Mouse (Mus musculus) CH12.LX (cell line): Measurements from ENCODE around the gene Zfp691. TPM values are rescaled to one million over a fixed set of nuclear protein-coding genes. Genes with fewer than 3 reads are reported as not detected.

Experiments
- DNase-seq: peaks from one replicate; pipeline ENCODE4 v3.0.0-alpha.2; 2013; ENCODE audit errors: extremely low read depth
- H3K27ac ChIP-seq: 2 replicates; pipeline ENCODE4 v1.5.1; 2012; ENCODE audit warnings: low read depth, mild to moderate bottlenecking, control low read depth, moderate library complexity; ENCODE audit not compliant: insufficient read depth
- H3K27me3 ChIP-seq: replicated peaks from 2 replicates; pipeline ENCODE3; 2012; ENCODE audit warnings: inconsistent platforms
- H3K36me3 ChIP-seq, 2 experiments: replicated peaks in 1 of 2; 2 replicates each; pipeline versions ENCODE3 to v1.6.1; 2012; ENCODE audit warnings: inconsistent platforms in 1 of 2, low read length in 1 of 2, mild to moderate bottlenecking in 1 of 2, mixed read lengths in 1 of 2, moderate library complexity in 1 of 2; ENCODE audit not compliant: control insufficient read depth in 1 of 2, insufficient read depth in 1 of 2
- H3K4me1 ChIP-seq, 2 experiments: 2 replicates each; pipeline ENCODE4 v1.6.1; 2012; ENCODE audit warnings: inconsistent platforms in 1 of 2, moderate library complexity in 1 of 2; ENCODE audit not compliant: insufficient read depth in 2 of 2, control insufficient read depth in 1 of 2
- H3K4me2 ChIP-seq: 2 replicates; pipeline ENCODE4 v1.6.1; 2012; ENCODE audit warnings: low read depth, mild to moderate bottlenecking, control low read depth; ENCODE audit not compliant: poor library complexity, insufficient read depth, severe bottlenecking
- H3K4me3 ChIP-seq, 3 experiments: fragments of 150-350 bp in 1 of 3; sonication (generic) in 1 of 3; replicated peaks in 1 of 3; 2 replicates each; pipeline versions ENCODE3 to v1.5.1; 2011 to 2012; ENCODE audit warnings: low read depth in 2 of 3, low read length in 2 of 3, mild to moderate bottlenecking in 2 of 3, moderate library complexity in 2 of 3, control low read depth in 1 of 3, improper control_type of control experiment in 1 of 3, inconsistent platforms in 1 of 3, mixed read lengths in 1 of 3; ENCODE audit not compliant: poor library complexity in 1 of 3
- H3K79me2 ChIP-seq: replicated peaks from 2 replicates; pipeline ENCODE4 v1.6.1; 2012; ENCODE audit warnings: mild to moderate bottlenecking, moderate library complexity; ENCODE audit not compliant: control insufficient read depth, poor library complexity, insufficient read depth, severe bottlenecking; ENCODE audit errors: extremely low read depth
- H3K9ac ChIP-seq: 2 replicates; pipeline ENCODE4 v1.6.1; 2012; ENCODE audit warnings: low read depth, mild to moderate bottlenecking, control low read depth, moderate library complexity; ENCODE audit not compliant: insufficient read depth
- H3K9me3 ChIP-seq: replicated peaks from 2 replicates; pipeline ENCODE3; 2012; ENCODE audit warnings: low read length, inconsistent platforms, mixed read lengths
- CHD2 ChIP-seq: IDR thresholded peaks from 2 replicates; pipeline ENCODE4 v1.6.1; 2011; ENCODE audit warnings: low read length, improper control_type of control experiment
- CTCF ChIP-seq, 2 experiments: IDR thresholded peaks in 1 of 2; conservative IDR thresholded peaks in 1 of 2; 2 replicates each; pipeline ENCODE4 v1.5.1; 2011 to 2012; ENCODE audit warnings: low read depth in 2 of 2, low read length in 2 of 2, improper control_type of control experiment in 1 of 2, inconsistent platforms in 1 of 2, mild to moderate bottlenecking in 1 of 2, moderate library complexity in 1 of 2
- EP300 ChIP-seq: IDR thresholded peaks from 2 replicates; pipeline ENCODE4 v1.6.1; 2011; ENCODE audit warnings: low read length, improper control_type of control experiment
- ETS1 ChIP-seq: conservative IDR thresholded peaks from 2 replicates; pipeline ENCODE4 v1.6.1; 2012; ENCODE audit warnings: low read depth, mild to moderate bottlenecking, inconsistent platforms, low read length, improper control_type of control experiment, moderate library complexity
- GABPA ChIP-seq: IDR thresholded peaks from 2 replicates; pipeline ENCODE4 v1.6.1; 2012; ENCODE audit warnings: low read depth, low read length, improper control_type of control experiment, inconsistent platforms; ENCODE audit not compliant: insufficient replicate concordance
- HCFC1 ChIP-seq: IDR thresholded peaks from 2 replicates; pipeline ENCODE4 v1.6.1; 2012; ENCODE audit warnings: low read depth, mild to moderate bottlenecking, inconsistent platforms, low read length, improper control_type of control experiment
- JUND ChIP-seq: conservative IDR thresholded peaks from 2 replicates; pipeline ENCODE4 v1.6.1; 2011; ENCODE audit warnings: low read depth, low read length, improper control_type of control experiment
- MAFK ChIP-seq: IDR thresholded peaks from 2 replicates; pipeline ENCODE4 v1.6.1; 2011; ENCODE audit warnings: low read length, improper control_type of control experiment; ENCODE audit not compliant: insufficient replicate concordance
- MAX ChIP-seq: IDR thresholded peaks from 2 replicates; pipeline ENCODE4 v1.6.1; 2011; ENCODE audit warnings: low read length, improper control_type of control experiment
- MAZ ChIP-seq: IDR thresholded peaks from 2 replicates; pipeline ENCODE4 v1.6.1; 2012; ENCODE audit warnings: low read depth, mild to moderate bottlenecking, inconsistent platforms, low read length, improper control_type of control experiment, moderate library complexity
- MYC ChIP-seq: IDR thresholded peaks from 2 replicates; pipeline ENCODE4 v1.6.1; 2011; ENCODE audit warnings: low read depth, mild to moderate bottlenecking, improper control_type of control experiment, low read length
- POLR2A ChIP-seq: IDR thresholded peaks from 2 replicates; pipeline ENCODE4 v1.6.1; 2011; ENCODE audit warnings: low read depth, mild to moderate bottlenecking, improper control_type of control experiment, low read length
- RCOR1 ChIP-seq: conservative IDR thresholded peaks from 2 replicates; pipeline ENCODE4 v1.6.1; 2012; ENCODE audit warnings: low read depth, mild to moderate bottlenecking, inconsistent platforms, low read length, improper control_type of control experiment
- SMC3 ChIP-seq: IDR thresholded peaks from 2 replicates; pipeline ENCODE4 v1.6.1; 2011; ENCODE audit warnings: low read depth, low read length, improper control_type of control experiment
- TBP ChIP-seq: conservative IDR thresholded peaks from 2 replicates; pipeline ENCODE4 v1.6.1; 2011; ENCODE audit warnings: low read depth, low read length, improper control_type of control experiment
- USF1 ChIP-seq: IDR thresholded peaks from 2 replicates; pipeline ENCODE4 v1.6.1; 2014; ENCODE audit warnings: low read depth, mild to moderate bottlenecking, inconsistent platforms, low read length, improper control_type of control experiment
- USF2 ChIP-seq: conservative IDR thresholded peaks from 2 replicates; pipeline ENCODE4 v1.6.1; 2011; ENCODE audit warnings: low read depth, low read length, improper control_type of control experiment
- ZC3H11A ChIP-seq: IDR thresholded peaks from 2 replicates; pipeline ENCODE4 v1.6.1; 2012; ENCODE audit warnings: low read depth, mild to moderate bottlenecking, inconsistent platforms, low read length, improper control_type of control experiment
- ZKSCAN1 ChIP-seq: IDR thresholded peaks from 2 replicates; pipeline ENCODE4 v1.6.1; 2012; ENCODE audit warnings: low read depth, inconsistent platforms, low read length, improper control_type of control experiment, borderline replicate concordance
- ZNF384 ChIP-seq: IDR thresholded peaks from 2 replicates; pipeline ENCODE4 v1.6.1; 2012; ENCODE audit warnings: low read depth, low read length, improper control_type of control experiment, inconsistent platforms
- dilution Hi-C: fragments of 300-500 bp; cut with MboI; formaldehyde crosslinking; loops from 2 replicates; pipeline ENCODE4 v1.14.3; 2020; ENCODE audit warnings: low sequenced_read_pairs; ENCODE audit not compliant: extremely low pct_unique_long_range_greater_than_20kb, extremely low pct_ligation_motif_present
- in situ Hi-C: fragments of 300-500 bp; cut with MboI; formaldehyde crosslinking; loops from 3 replicates; pipeline ENCODE4 v1.14.3; 2019; ENCODE audit warnings: low sequenced_read_pairs, low pct_ligation_motif_present, low pct_unique_long_range_greater_than_20kb, mixed read lengths
- polyA plus RNA-seq: library from polyadenylated mRNA; unstranded; fragments of >175 nt; gene quantifications from 2 replicates; pipeline ENCODE4 v1.2.1, GENCODE M21; 2012; ENCODE audit warnings: low read depth; ENCODE audit not compliant: insufficient read length
- total RNA-seq, 2 experiments: library from RNA; depleted of rRNA; stranded (reverse); fragments of 300-350 nt in 1 of 2; fragments of >200 nt in 1 of 2; gene quantifications; 2 replicates each; pipeline ENCODE4 v1.2.3; 2012 to 2014

The Zfp691 gene
- total and polyA plus RNA-seq, 3 experiments = 3.2 to 4.7 (median 4.0) TPM

DNA sequence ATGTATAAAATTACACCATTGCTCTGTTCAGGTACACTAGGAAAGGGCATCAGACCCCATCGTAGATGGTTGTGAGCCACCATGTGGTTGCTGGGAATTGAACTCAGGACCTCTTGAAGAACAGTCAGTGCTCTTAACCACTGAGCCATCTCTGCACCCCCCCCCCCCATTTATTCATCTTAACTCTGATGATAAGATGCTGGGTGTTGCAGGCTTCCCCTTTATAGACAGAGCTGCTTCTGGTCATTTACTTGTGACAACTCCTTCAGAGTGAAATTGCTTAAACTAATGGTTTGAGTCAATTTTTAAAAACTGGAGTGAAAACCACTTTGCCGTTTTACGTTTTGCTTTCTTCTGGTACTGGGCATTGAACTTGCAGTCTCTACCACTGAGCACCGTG lies 18.8 kb upstream of the Zfp691 start:
- no peak for DNase-seq
- Histone ChIP-seq H3K4me2 (no peak overlapping the region), H3K27me3 (peaks cover 4% of the 10 kb centered on the region), H3K36me3 (no peaks in the 10 kb centered on the region), H3K9me3 (no peaks in the 10 kb centered on the region), H3K9ac (no peak overlapping the region), H3K79me2 (no peaks in the 10 kb centered on the region), H3K4me3 (no peak overlapping the region), H3K4me1 (peaks cover 0 to 6% of the 10 kb centered on the region in 2 experiments; a peak in 2 of 4 replicates), H3K27ac (no peak overlapping the region)
- dilution Hi-C loops = no loop called here
- no peak for TF ChIP-seq CHD2
- TF ChIP-seq POLR2A = no peak
- no peak for TF ChIP-seq MYC
- TF ChIP-seq USF2 = no peak
- TF ChIP-seq MAFK = no peak
- no peak for TF ChIP-seq SMC3
- TF ChIP-seq GABPA = no peak
- in situ Hi-C loops = no loop called here

DNA sequence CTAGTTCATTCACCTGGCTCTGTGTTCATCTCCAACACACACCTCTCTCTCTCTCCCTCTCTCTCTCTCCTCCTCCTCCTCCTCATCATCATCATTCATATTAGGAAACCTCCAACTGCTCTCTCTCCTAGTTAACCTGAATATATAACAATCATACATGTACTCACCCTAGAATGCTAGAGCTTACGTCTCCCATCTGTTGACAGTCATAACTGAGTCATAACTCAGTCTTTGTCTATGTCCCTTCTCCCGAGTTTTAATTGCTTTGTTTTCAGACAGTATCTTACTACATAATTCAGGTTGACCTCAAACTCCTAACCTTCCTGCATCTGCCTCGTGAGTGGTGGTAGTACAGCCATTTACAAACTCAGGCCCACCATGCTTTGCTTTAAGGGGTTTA lies 17.3 kb upstream of the Zfp691 start:
- Histone ChIP-seq H3K4me3 (no peak overlapping the region), H3K4me2 (no peak overlapping the region), H3K9ac (no peak overlapping the region), H3K4me1 (peaks cover 0 to 6% of the 10 kb centered on the region in 2 experiments; a peak in 2 of 4 replicates), H3K9me3 (no peaks in the 10 kb centered on the region), H3K27me3 (peaks cover 8% of the 10 kb centered on the region), H3K36me3 (no peaks in the 10 kb centered on the region), H3K27ac (no peak overlapping the region), H3K79me2 (no peaks in the 10 kb centered on the region)
- no peak for DNase-seq
- in situ Hi-C loops (no loop called here), dilution Hi-C loops (no loop called here)
- TF ChIP-seq ETS1 (no peak), RCOR1 (no peak), MAZ (no peak), MAFK (no peak), EP300 (no peak), JUND (no peak), CTCF (conservative IDR thresholded peaks at IDR 0.05 in 1 of 2, IDR thresholded peaks at IDR 0.05 in 1 of 2; ENCODE audit: low read depth in 2 of 2, low read length in 2 of 2) (no peak), HCFC1 (no peak), ZKSCAN1 (no peak), TBP (no peak), USF1 (no peak), MYC (no peak), ZC3H11A (no peak), GABPA (no peak), ZNF384 (no peak), MAX (no peak)
